In the genomic region with DNA sequence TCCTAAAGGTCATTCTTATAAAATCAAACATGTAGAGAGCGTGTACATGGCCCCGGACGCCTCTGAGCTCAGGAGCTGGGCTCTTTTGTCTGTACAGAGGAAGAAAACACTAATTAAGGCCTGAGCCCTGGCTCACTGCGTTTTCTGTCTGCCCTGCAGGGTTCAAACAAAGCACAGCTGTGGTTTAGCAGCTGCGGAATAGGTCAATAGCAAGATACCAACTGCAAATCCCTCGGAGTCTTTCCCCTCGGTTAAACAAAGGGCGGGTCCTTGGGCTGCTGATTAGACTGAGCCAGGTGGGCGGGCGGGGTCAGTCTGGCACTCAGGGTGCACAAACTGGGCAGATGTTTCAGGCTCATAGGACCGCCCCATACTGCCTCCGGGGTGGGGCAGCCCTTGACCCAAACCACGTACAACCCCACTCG, we compare ENCODE assay signal across 9 mouse cellular contexts. TPM values are rescaled to one million over a fixed set of nuclear protein-coding genes. Genes with fewer than 3 reads are reported as not detected.
DNase-seq lines count a peak whose midpoint lies in the region; ATAC-seq and TF ChIP-seq lines count a peak whose summit lies in the region.
"Had no signal": no experiment of that assay in that cellular context is flagged by ENCODE, and none has a peak within 500 bp of the region (broad histone marks: within the 10 kb centered on the region; RNA-seq: fewer than 3 reads in every experiment).

No protein-coding gene starts in this region.

- TF ChIP-seq CTCF in bone marrow, adult 2 months (IDR thresholded peaks at IDR 0.05; ENCODE audit: control insufficient read depth, insufficient read depth, low read length) = no peak
- TF ChIP-seq CTCF in hindbrain, postnatal 0 days (IDR thresholded peaks at IDR 0.05; ENCODE audit: low read depth) = no peak

- H3K4me3 ChIP-seq in bone marrow, adult 2 months (replicated peaks; ENCODE audit: control insufficient read depth, low read depth, low read length) = no peak overlapping the region
- no peak overlapping the region for H3K4me3 ChIP-seq in hindbrain, postnatal 0 days (ENCODE audit: low read length)

- H3K36me3 ChIP-seq in hindbrain, postnatal 0 days (ENCODE audit: insufficient read depth, low read length) = no peaks in the 10 kb centered on the region

- no peak for TF ChIP-seq POLR2A in bone marrow, adult 2 months (IDR thresholded peaks at IDR 0.05; ENCODE audit: borderline replicate concordance, control insufficient read depth, low read depth, low read length)

- peak overlapping the region; percentile 41; the same call in 1 of the 2 replicates for H3K27ac ChIP-seq in bone marrow, adult 2 months (ENCODE audit: control insufficient read depth, insufficient read depth, low read depth, low read length, poor library complexity)
- no peak overlapping the region for H3K27ac ChIP-seq in hindbrain, postnatal 0 days

- ATAC-seq in hindbrain, postnatal 0 days = 0 out of 2 replicates have a peak, but pooled peaks have one; percentile 45
- peak; percentile 95 for ATAC-seq in megakaryocyte-erythroid progenitor cell, adult 5-6 weeks (replicated peaks; ENCODE audit: low FRiP score, low TSS enrichment, poor library complexity, severe bottlenecking)

- H3K9ac ChIP-seq in hindbrain, postnatal 0 days (replicated peaks; ENCODE audit: low read length) = no peak overlapping the region

- H3K4me2 ChIP-seq in hindbrain, postnatal 0 days (ENCODE audit: low read depth, low read length) = no peak overlapping the region

- DNase-seq in CD4-positive helper T cell, adult 2 months (ENCODE audit: low read depth, low spot score) = peak; percentile 6
- DNase-seq in hindbrain, postnatal 0 days (ENCODE audit: low spot score) = no peak
- DNase-seq in gastrocnemius, adult 8-10 months (ENCODE audit: low spot score in 2 of 2) = no peak
- no peak for DNase-seq in left cerebral cortex, postnatal 4 days
- no peak for DNase-seq in layer of hippocampus, postnatal 14 days (ENCODE audit: low spot score in 2 of 2)
- DNase-seq in cerebellum, postnatal 25 days = no peak

- no peaks in the 10 kb centered on the region for H3K9me3 ChIP-seq in hindbrain, postnatal 0 days (ENCODE audit: low read length)

- intact Hi-C loops in left cerebral cortex, postnatal 4 days (cut with DNase I) = no loop called here

- no peaks in the 10 kb centered on the region for H3K27me3 ChIP-seq in hindbrain, postnatal 0 days (ENCODE audit: insufficient read depth, low read length)

- WGBS in bone marrow, adult 2 months = 55% methylated on average over 14 of the region's 14 CpGs
- WGBS in hindbrain, postnatal 0 days = 41% methylated on average over 14 of the region's 14 CpGs

- no peaks in the 10 kb centered on the region for H3K4me1 ChIP-seq in bone marrow, adult 2 months (ENCODE audit: control insufficient read depth, insufficient read depth, low read length)
- H3K4me1 ChIP-seq in hindbrain, postnatal 0 days (ENCODE audit: insufficient read depth, low read length) = no peaks in the 10 kb centered on the region; the same call in 1 of the 2 replicates

RNA-seq across cellular contexts. Expression of a gene that starts 28.7 kb away (rescaled TPM):
- polyA plus RNA-seq in bone marrow, adult 2 months (2011; ENCODE audit: insufficient read depth, insufficient read length, low replicate concordance, missing spikeins) = 20.0 and 24.9 TPM in 2 replicates
- 24.0 and 25.4 TPM in 2 replicates for total RNA-seq in hindbrain, postnatal 0 days (2014; rRNA removed)
- 19.4 and 21.1 TPM in 2 replicates for polyA plus RNA-seq in hindbrain, postnatal 0 days (2015; fragmentation: Nextera tagmentation; extraction: Ambion mirVana)
- 55.1 TPM in 2 replicates for total RNA-seq in megakaryocyte-erythroid progenitor cell, adult 5-6 weeks (2014; fragmentation: Nextera tagmentation)
- total RNA-seq in megakaryocyte-erythroid progenitor cell, adult 5-6 weeks (2017) = 29.4 and 36.7 TPM in 2 replicates
- total RNA-seq in gastrocnemius, adult 8-10 months (2022) = 10 to 100 TPM; 10.9 to 13.8 (median 12.4) TPM
- 10 to 100 TPM; 61.1 to 70.5 TPM for total RNA-seq in left cerebral cortex, postnatal 4 days (2021)
- 10 to 100 TPM; 69.6 to 73.3 TPM for total RNA-seq in layer of hippocampus, postnatal 14 days (2021)

RNA-seq across cellular contexts. Expression of a gene that starts 51.7 kb away (rescaled TPM):
- not detected in 2 replicates for polyA plus RNA-seq in bone marrow, adult 2 months (2011; ENCODE audit: insufficient read depth, insufficient read length, low replicate concordance, missing spikeins)
- total RNA-seq in hindbrain, postnatal 0 days (2014; rRNA removed) = not detected in 2 replicates
- not detected in 2 replicates for polyA plus RNA-seq in hindbrain, postnatal 0 days (2015; fragmentation: Nextera tagmentation; extraction: Ambion mirVana)
- total RNA-seq in megakaryocyte-erythroid progenitor cell, adult 5-6 weeks (2014; fragmentation: Nextera tagmentation) = not detected in 2 replicates
- total RNA-seq in megakaryocyte-erythroid progenitor cell, adult 5-6 weeks (2017) = not detected in 2 replicates
- not detected for total RNA-seq in gastrocnemius, adult 8-10 months (2022)
- total RNA-seq in left cerebral cortex, postnatal 4 days (2021) = not detected
- total RNA-seq in layer of hippocampus, postnatal 14 days (2021) = not detected
- total RNA-seq: liver, adult 2 months had no signal
- polyA plus RNA-seq: liver, adult 2 months had no signal
